Mouse (Mus musculus): ENCODE measurements around the gene Olfr460.
"Not testable (repeated sequence)": the region's sequence is repeated elsewhere in the genome, so short reads cannot be mapped to it uniquely, and the experiment has no call there.

Olfr460 gene

GRCm38 (mm10) chr6:40569187-40569586 lies at the start of gene Olfr460:
Olfr460 (plus strand) TSS chr6:40569487.
- no peak for DNase-seq (ENCODE audit: low spot score in 2 of 2)

- DNase-seq (ENCODE audit: low spot score in 2 of 2): no peak
These were observed 24.6 kb upstream of the Olfr460 start for GRCm38 (mm10) chr6:40544690-40545089.

- no peak for DNase-seq (ENCODE audit: low spot score in 2 of 2)
These were observed 14.3 kb upstream of the Olfr460 start, which contains the start of gene Olfr461 for GRCm38 (mm10) chr6:40554950-40555349. Olfr461 (minus strand) TSS chr6:40555050.

GRCm38 (mm10) chr6:40573618-40574017 lies 4.3 kb downstream of the Olfr460 start:
- no peak for DNase-seq (ENCODE audit: low spot score in 2 of 2)

- DNase-seq (ENCODE audit: low spot score in 2 of 2): no peak
These were observed 7.0 kb downstream of the Olfr460 start for GRCm38 (mm10) chr6:40576305-40576704.

GRCm38 (mm10) chr6:40584336-40584735 lies 15.0 kb downstream of the Olfr460 start:
- DNase-seq (ENCODE audit: low spot score in 2 of 2): no peak

- DNase-seq (ENCODE audit: low spot score in 2 of 2): no peak
These were observed 16.4 kb downstream of the Olfr460 start, which contains the start of gene Clec5a for GRCm38 (mm10) chr6:40585645-40586044. Clec5a (minus strand) TSS chr6:40585821.

- no peak for DNase-seq (ENCODE audit: low spot score in 2 of 2)
These were observed 19.1 kb downstream of the Olfr460 start for GRCm38 (mm10) chr6:40588346-40588745.

- no peak for DNase-seq (ENCODE audit: low spot score in 2 of 2)
These were observed 25.7 kb downstream of the Olfr460 start for GRCm38 (mm10) chr6:40594804-40595550.

- not testable (repeated sequence) for DNase-seq (ENCODE audit: low spot score in 2 of 2)
These were observed 29.3 kb downstream of the Olfr460 start for GRCm38 (mm10) chr6:40598546-40598945.

- DNase-seq (ENCODE audit: low spot score in 2 of 2): no peak
These were observed 38.1 kb downstream of the Olfr460 start for GRCm38 (mm10) chr6:40607431-40607830.

- no peak for DNase-seq (ENCODE audit: low spot score in 2 of 2)
These were observed 41.0 kb downstream of the Olfr460 start for GRCm38 (mm10) chr6:40610244-40610643.

- DNase-seq (ENCODE audit: low spot score in 2 of 2): no peak
These were observed 44.1 kb downstream of the Olfr460 start, which contains the start of gene Tas2r138 for GRCm38 (mm10) chr6:40613260-40613852. Tas2r138 (minus strand) TSS chr6:40613310.

- DNase-seq (ENCODE audit: low spot score in 2 of 2): peak in 1 of 2 experiments; percentile 2
These were observed 48.7 kb downstream of the Olfr460 start for GRCm38 (mm10) chr6:40617965-40618364.

Measured in spleen, postnatal 14 days (tissue).